In genomic region chr11:88118817-88119642, GRCm38 (mm10) we compare ENCODE assay signal across 8 mouse cellular contexts. TPM values are rescaled to one million over a fixed set of nuclear protein-coding genes. Genes with fewer than 3 reads are reported as not detected.
DNase-seq lines count a peak whose midpoint lies in the region; ATAC-seq and TF ChIP-seq lines count a peak whose summit lies in the region.

No protein-coding gene starts in this region.

- TF ChIP-seq EP300 in stomach, postnatal 0 days (optimal IDR thresholded peaks at IDR 0.05): no peak

- H3K9ac ChIP-seq in intestine, embryonic 16.5 days (ENCODE audit: low read depth, low read length): peak overlapping the region; percentile 53
- peak overlapping the region; percentile 51 for H3K9ac ChIP-seq in midbrain, embryonic 13.5 days (replicated peaks)
- no peak overlapping the region for H3K9ac ChIP-seq in stomach, postnatal 0 days (ENCODE audit: low read length)

- H3K36me3 ChIP-seq in intestine, embryonic 16.5 days (ENCODE audit: control insufficient read depth, insufficient read depth, low read length): no peaks in the 10 kb centered on the region
- no peaks in the 10 kb centered on the region for H3K36me3 ChIP-seq in midbrain, embryonic 13.5 days
- H3K36me3 ChIP-seq in stomach, postnatal 0 days (ENCODE audit: control insufficient read depth, insufficient read depth, low read length): no peaks in the 10 kb centered on the region

- peak; percentile 80 for ATAC-seq in intestine, embryonic 16.5 days
- peak; percentile 93 for ATAC-seq in midbrain, embryonic 13.5 days
- peak; percentile 85 for ATAC-seq in stomach, postnatal 0 days (ENCODE audit: low FRiP score, low TSS enrichment)

- no peak overlapping the region for H3K4me3 ChIP-seq in intestine, embryonic 16.5 days (ENCODE audit: low read length)
- no peak overlapping the region for H3K4me3 ChIP-seq in midbrain, embryonic 13.5 days (replicated peaks)
- no peak overlapping the region for H3K4me3 ChIP-seq in stomach, postnatal 0 days (ENCODE audit: low read depth, low read length)

- H3K27ac ChIP-seq in intestine, embryonic 16.5 days (ENCODE audit: low read length): peak overlapping the region; percentile 75
- peak overlapping the region; percentile 98 for H3K27ac ChIP-seq in midbrain, embryonic 13.5 days
- peak overlapping the region; percentile 85 for H3K27ac ChIP-seq in stomach, postnatal 0 days (replicated peaks)

- TF ChIP-seq CTCF in stomach, postnatal 0 days (IDR thresholded peaks at IDR 0.05; ENCODE audit: low read depth): no peak

- 0 out of 2 replicates have a peak overlapping the region, but pooled peaks have one; percentile 3 for H3K4me2 ChIP-seq in intestine, embryonic 16.5 days (ENCODE audit: low read depth, low read length)
- peak overlapping the region; percentile 32 for H3K4me2 ChIP-seq in midbrain, embryonic 13.5 days (replicated peaks)
- peak overlapping the region; percentile 19; the same call in 1 of the 2 replicates for H3K4me2 ChIP-seq in stomach, postnatal 0 days (replicated peaks; ENCODE audit: low read depth)

- WGBS in intestine, embryonic 16.5 days: 19% methylated on average over 8 of the region's 8 CpGs
- WGBS in midbrain, embryonic 13.5 days: 3% methylated on average over 8 of the region's 8 CpGs
- WGBS in stomach, postnatal 0 days: 15% methylated on average over 8 of the region's 8 CpGs

- peak; percentile 79 for DNase-seq in adrenal gland, adult 8-10 months
- DNase-seq in embryo, embryonic 11 days: peak; percentile 85
- peak; percentile 77 to 79 for DNase-seq in gastrocnemius, postnatal 36 days
- DNase-seq in left cerebral cortex, postnatal 25 days (ENCODE audit: low spot score in 2 of 2): peak; percentile 50 to 61
- peak; percentile 76 for DNase-seq in stomach, postnatal 0 days (ENCODE audit: low spot score)
- DNase-seq in thymus, postnatal 10 days (ENCODE audit: low spot score in 2 of 2): no peak

- no peaks in the 10 kb centered on the region for H3K9me3 ChIP-seq in intestine, embryonic 16.5 days (ENCODE audit: control insufficient read depth, low read length)
- H3K9me3 ChIP-seq in midbrain, embryonic 13.5 days: no peaks in the 10 kb centered on the region
- no peaks in the 10 kb centered on the region for H3K9me3 ChIP-seq in stomach, postnatal 0 days (ENCODE audit: control insufficient read depth, low read length)

- H3K27me3 ChIP-seq in intestine, embryonic 16.5 days (replicated peaks; ENCODE audit: control insufficient read depth, insufficient read depth, low read length): no peaks in the 10 kb centered on the region
- H3K27me3 ChIP-seq in midbrain, embryonic 13.5 days: no peaks in the 10 kb centered on the region
- H3K27me3 ChIP-seq in stomach, postnatal 0 days (ENCODE audit: control insufficient read depth, insufficient read depth, low read length): no peaks in the 10 kb centered on the region

- intact Hi-C loops in gastrocnemius, postnatal 36 days (cut with DNase I): loop anchor here (5.0 kb wide), 1 partner anchor 38 kb away; no protein-coding TSS in a partner anchor
- intact Hi-C loops in left cerebral cortex, postnatal 25 days (cut with DNase I): loop anchor here (2.0 kb wide), 1 partner anchor 44 kb away; no protein-coding TSS in a partner anchor

- peaks cover 54% of the 10 kb centered on the region for H3K4me1 ChIP-seq in intestine, embryonic 16.5 days (ENCODE audit: control insufficient read depth, insufficient read depth, low read length)
- peaks cover 82% of the 10 kb centered on the region for H3K4me1 ChIP-seq in midbrain, embryonic 13.5 days (replicated peaks)
- peaks cover 29% of the 10 kb centered on the region for H3K4me1 ChIP-seq in stomach, postnatal 0 days (replicated peaks; ENCODE audit: control insufficient read depth, insufficient read depth)

RNA-seq across cellular contexts. Expression of gene Cuedc1, which starts 21.2 kb away (rescaled TPM):
- total RNA-seq in adrenal gland, adult 8-10 months (2022): 100 to 1,000 TPM in 2 of 4 experiments, 10 to 100 TPM in 2; 46.1 to 114 (median 84.3) TPM
- 10 to 100 TPM; 80.3 to 96.9 TPM for total RNA-seq in gastrocnemius, postnatal 36 days (2021)
- 8.0 and 8.5 TPM in 2 replicates for polyA plus RNA-seq in intestine, embryonic 16.5 days (2015; fragmentation: Nextera tagmentation; extraction: Ambion mirVana)
- total RNA-seq in left cerebral cortex, postnatal 25 days (2021): 10 to 100 TPM; 28.7 to 29.5 TPM
- 40.6 and 46.1 TPM in 2 replicates for polyA plus RNA-seq in midbrain, embryonic 13.5 days (2015; fragmentation: Nextera tagmentation; extraction: Ambion mirVana)
- polyA plus RNA-seq in stomach, postnatal 0 days (2015; fragmentation: Nextera tagmentation; extraction: Ambion mirVana): 12.8 and 13.7 TPM in 2 replicates

RNA-seq across cellular contexts. Expression of gene Vezf1, which starts 51.0 kb away (rescaled TPM):
- total RNA-seq in adrenal gland, adult 8-10 months (2022): 10 to 100 TPM; 42.1 to 71.0 (median 59.4) TPM
- total RNA-seq in gastrocnemius, postnatal 36 days (2021): 10 to 100 TPM; 50.0 to 71.2 TPM
- polyA plus RNA-seq in intestine, embryonic 16.5 days (2015; fragmentation: Nextera tagmentation; extraction: Ambion mirVana): 23.3 and 24.1 TPM in 2 replicates
- 10 to 100 TPM; 23.6 to 25.8 TPM for total RNA-seq in left cerebral cortex, postnatal 25 days (2021)
- polyA plus RNA-seq in midbrain, embryonic 13.5 days (2015; fragmentation: Nextera tagmentation; extraction: Ambion mirVana): 67.2 and 70.1 TPM in 2 replicates
- polyA plus RNA-seq in stomach, postnatal 0 days (2015; fragmentation: Nextera tagmentation; extraction: Ambion mirVana): 15.9 and 18.1 TPM in 2 replicates

Comparison
In these comparisons a context has a peak if more than half of its experiments do, and no peak if none do; other contexts are left out.
1. DNase-seq: peak in adrenal gland, adult 8-10 months (single experiment), embryo, embryonic 11 days (single experiment), gastrocnemius, postnatal 36 days (2 of 2), left cerebral cortex, postnatal 25 days (2 of 2) and stomach, postnatal 0 days (single experiment); none in thymus, postnatal 10 days (0 of 2).
2. Peak in every context shown above with its lines, with median percentiles within 50 percentile points of each other: ATAC-seq, H3K27ac ChIP-seq and H3K4me2 ChIP-seq.